Mouse (Mus musculus): ENCODE results near the gene Poc1a.

GRCm38 (mm10) chr9:106399808-106400207 is 118.9 kb downstream of the Poc1a start:
- TF ChIP-seq CTCF (IDR thresholded peaks at IDR 0.05; ENCODE audit: extremely low read depth, insufficient read length, insufficient replicate concordance, low read depth, low read length) (no peak), POLR2A (IDR thresholded peaks at IDR 0.05; ENCODE audit: low read depth, low read length) (no peak)

Measured in small intestine, adult 2 months (tissue).